Mouse (Mus musculus) liver, adult 2 months (tissue): ENCODE measurements around the gene Kif1c. TPM values are rescaled to one million over a fixed set of nuclear protein-coding genes. Genes with fewer than 3 reads are reported as not detected.
"Not testable (repeated sequence)": the region's sequence is repeated elsewhere in the genome, so short reads cannot be mapped to it uniquely, and the experiment has no call there.

Experiments
- DNase-seq: peaks from one replicate; pipeline ENCODE4 v3.0.0-alpha.2; 2011; ENCODE audit warnings: low read depth, low spot score; ENCODE audit errors: extremely low read depth
- H3K27ac ChIP-seq: fragments of 200-500 bp; replicated peaks from 2 replicates; pipeline ENCODE4 v1.5.1; 2012; ENCODE audit warnings: low read depth, mild to moderate bottlenecking, control low read depth, inconsistent platforms, low read length; ENCODE audit not compliant: insufficient read depth
- H3K27me3 ChIP-seq: fragments of 200-500 bp; 2 replicates; pipeline ENCODE4 v1.6.1; 2012; ENCODE audit warnings: mild to moderate bottlenecking, moderate library complexity, low read length, inconsistent platforms; ENCODE audit not compliant: control insufficient read depth, insufficient read depth
- H3K36me3 ChIP-seq: fragments of 200-500 bp; 2 replicates; pipeline ENCODE4 v1.6.1; 2012; ENCODE audit warnings: low read length, inconsistent platforms; ENCODE audit not compliant: control insufficient read depth, insufficient read depth
- H3K4me1 ChIP-seq: fragments of 200-500 bp; 2 replicates; pipeline ENCODE4 v1.6.1; 2011; ENCODE audit warnings: low read length; ENCODE audit not compliant: control insufficient read depth, insufficient read depth
- H3K4me3 ChIP-seq: fragments of 200-500 bp; 2 replicates; pipeline ENCODE4 v1.5.1; 2011; ENCODE audit warnings: low read depth, mild to moderate bottlenecking, control low read depth, low read length, moderate library complexity; ENCODE audit not compliant: insufficient read depth
- H3K79me2 ChIP-seq: fragments of 200-500 bp; 2 replicates; pipeline ENCODE4 v1.6.1; 2012; ENCODE audit warnings: inconsistent platforms, mild to moderate bottlenecking, low read length, moderate library complexity; ENCODE audit not compliant: control insufficient read depth, insufficient read depth
- H3K9ac ChIP-seq: fragments of 200-500 bp; 2 replicates; pipeline ENCODE4 v1.6.1; 2012; ENCODE audit warnings: low read depth, mild to moderate bottlenecking, control low read depth, inconsistent platforms, low read length
- CTCF ChIP-seq: fragments of 200-500 bp; IDR thresholded peaks from 2 replicates; pipeline ENCODE4 v1.5.1; 2011; ENCODE audit warnings: low read depth, low read length, control low read depth
- POLR2A ChIP-seq: fragments of 200-500 bp; IDR thresholded peaks from 2 replicates; pipeline ENCODE4 v1.6.1; 2011; ENCODE audit warnings: low read length, control low read depth; ENCODE audit not compliant: insufficient read depth; ENCODE audit errors: extremely low read depth
- WGBS: fragments of 180-500 bp; shearing (Covaris S2); methylation state at CpG from one replicate; pipeline ENCODE4 v1.1.7; 2018; 5-methylcytosine and 5-hydroxymethylcytosine counted together
- polyA plus RNA-seq: library from polyadenylated mRNA; depleted of rRNA; stranded (reverse); fragments of >200 nt; gene quantifications from 2 replicates; pipeline ENCODE4 v1.2.3, GENCODE M21; 2012
- total RNA-seq: library from RNA; depleted of rRNA; stranded (reverse); fragments of >200 nt; gene quantifications from 2 replicates; pipeline ENCODE4 v1.2.3, GENCODE M21; 2014

Gene Kif1c
- total and polyA plus RNA-seq, 2 experiments: 50.8 to 75.6 TPM

DNA sequence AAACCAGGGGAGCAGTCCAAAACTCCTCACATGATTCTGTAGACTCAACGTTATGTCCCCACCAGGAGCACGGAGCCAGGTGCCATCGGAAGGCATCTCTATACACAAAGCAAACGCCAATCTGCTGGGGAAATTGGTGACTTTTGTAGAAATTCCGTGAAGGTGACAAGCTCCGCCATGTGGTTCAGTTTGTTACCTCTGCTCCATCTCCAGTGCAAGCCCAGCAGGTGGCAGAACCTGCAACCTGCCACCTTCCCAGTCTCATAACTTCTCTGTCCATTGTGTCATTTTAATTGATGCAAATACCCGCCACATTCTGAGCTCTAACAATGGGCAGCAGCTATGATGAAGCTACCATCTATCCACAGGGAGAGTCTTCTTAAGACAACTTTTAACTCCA lies 54.6 kb downstream of the Kif1c start:
- peak; percentile 51 for DNase-seq
- no peaks in the 10 kb centered on the region for H3K36me3 ChIP-seq
- H3K27me3 ChIP-seq: no peaks in the 10 kb centered on the region
- WGBS: 66% methylated on average over 7 of the region's 7 CpGs
- H3K27ac ChIP-seq: no peak overlapping the region
- peaks cover 2% of the 10 kb centered on the region; the same call in 1 of the 2 replicates for H3K4me1 ChIP-seq
- H3K79me2 ChIP-seq: no peaks in the 10 kb centered on the region
- H3K4me3 ChIP-seq: no peak overlapping the region
- no peak for TF ChIP-seq POLR2A
- no peak for TF ChIP-seq CTCF
- H3K9ac ChIP-seq: no peak overlapping the region

DNA sequence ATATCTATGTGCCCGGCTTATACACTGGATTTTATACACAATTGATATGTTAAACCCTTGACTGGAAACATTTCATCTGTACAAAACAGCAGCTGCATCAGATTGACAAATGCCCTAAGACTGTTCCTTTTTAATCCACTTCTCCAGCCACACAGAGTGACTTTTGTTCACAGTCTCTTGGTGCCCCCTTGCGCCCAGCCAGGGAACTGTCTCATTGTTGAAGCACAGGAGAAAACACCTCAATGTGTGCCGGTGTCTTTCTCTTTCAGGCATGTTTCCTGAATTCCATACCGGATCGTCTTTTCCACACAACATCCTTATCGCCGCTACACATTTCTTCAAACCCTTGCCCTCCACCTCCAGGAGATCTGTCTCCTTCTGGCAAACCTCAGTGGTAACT lies 55.3 kb downstream of the Kif1c start:
- Histone ChIP-seq H3K27me3 (no peaks in the 10 kb centered on the region), H3K36me3 (no peaks in the 10 kb centered on the region), H3K4me1 (peaks cover 2% of the 10 kb centered on the region; the same call in 1 of the 2 replicates), H3K27ac (no peak overlapping the region), H3K9ac (no peak overlapping the region), H3K79me2 (no peaks in the 10 kb centered on the region), H3K4me3 (no peak overlapping the region)
- peak; percentile 64 for DNase-seq
- 7% methylated on average over 7 of the region's 7 CpGs for WGBS
- peak; percentile 82 for TF ChIP-seq CTCF
- no peak for TF ChIP-seq POLR2A

- not testable (repeated sequence) for H3K4me1 ChIP-seq
Measured at GRCm38 (mm10) chr11:70760446-70760845, 60.1 kb downstream of the Kif1c start.

DNA sequence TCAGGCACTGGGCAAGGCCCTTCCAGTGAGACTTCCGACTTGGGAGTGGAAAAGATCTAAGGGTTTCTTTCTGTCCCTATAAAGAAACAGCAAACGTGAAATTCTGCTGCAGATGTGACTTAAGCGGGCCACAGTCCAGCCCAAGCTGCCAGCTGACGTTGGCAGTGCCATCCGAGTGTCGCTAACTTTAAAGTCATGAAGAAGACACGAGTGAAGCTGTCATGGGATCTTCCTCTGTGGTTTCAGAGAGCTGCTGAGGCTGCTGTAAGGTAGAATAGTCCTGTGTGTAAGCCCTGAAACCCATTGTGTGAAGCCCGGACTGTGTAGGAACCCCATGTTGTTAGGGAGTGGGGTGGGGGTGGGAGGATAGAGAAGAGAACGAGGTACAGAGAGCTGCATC lies 62.3 kb downstream of the Kif1c start:
- H3K27ac ChIP-seq: no peak overlapping the region
- peaks cover 10% of the 10 kb centered on the region; the same call in 1 of the 2 replicates for H3K4me1 ChIP-seq
- H3K36me3 ChIP-seq: no peaks in the 10 kb centered on the region
- 91% methylated on average over 9 of the region's 9 CpGs for WGBS
- TF ChIP-seq POLR2A: no peak
- TF ChIP-seq CTCF: no peak
- no peaks in the 10 kb centered on the region for H3K27me3 ChIP-seq
- H3K79me2 ChIP-seq: 0 out of 2 replicates have a peak, but pooled peaks cover 3% of the 10 kb centered on the region
- H3K4me3 ChIP-seq: no peak overlapping the region
- H3K9ac ChIP-seq: no peak overlapping the region
- DNase-seq: no peak

More at GRCm38 (mm10) chr11:70760446-70760845, 60.1 kb downstream of the Kif1c start:
- not testable (repeated sequence) for H3K9ac ChIP-seq, H3K36me3 ChIP-seq, H3K4me3 ChIP-seq, DNase-seq, H3K27me3 ChIP-seq, H3K27ac ChIP-seq, H3K79me2 ChIP-seq
- 70% methylated on average over 3 of the region's 3 CpGs for WGBS

DNA sequence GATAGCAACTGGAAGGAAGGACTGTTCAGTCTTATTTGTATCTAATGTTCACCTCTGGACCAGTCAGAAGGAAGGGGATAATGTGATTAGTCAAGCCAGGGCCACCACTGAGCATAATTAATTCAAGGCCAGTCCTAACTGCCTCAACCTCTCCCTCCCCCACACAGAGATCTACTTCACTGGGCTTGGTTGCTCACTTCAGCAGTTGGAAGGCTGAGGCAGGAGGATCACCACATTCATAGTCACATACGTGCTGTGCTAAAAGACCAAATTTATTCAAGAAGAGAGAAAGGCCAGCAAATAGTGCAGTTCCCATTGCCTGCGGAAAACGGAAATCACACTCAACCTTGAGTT lies 63.2 kb downstream of the Kif1c start:
- Histone ChIP-seq H3K4me3 (peak overlapping the region; percentile 91), H3K27ac (no peak overlapping the region), H3K27me3 (no peaks in the 10 kb centered on the region), H3K36me3 (no peaks in the 10 kb centered on the region), H3K79me2 (0 out of 2 replicates have a peak, but pooled peaks cover 3% of the 10 kb centered on the region), H3K4me1 (peaks cover 10% of the 10 kb centered on the region; the same call in 1 of the 2 replicates), H3K9ac (peak overlapping the region; percentile 92)
- TF ChIP-seq POLR2A: no peak
- no peak for TF ChIP-seq CTCF
- no peak for DNase-seq
- 19% methylated on average over 3 of the region's 3 CpGs for WGBS

DNA sequence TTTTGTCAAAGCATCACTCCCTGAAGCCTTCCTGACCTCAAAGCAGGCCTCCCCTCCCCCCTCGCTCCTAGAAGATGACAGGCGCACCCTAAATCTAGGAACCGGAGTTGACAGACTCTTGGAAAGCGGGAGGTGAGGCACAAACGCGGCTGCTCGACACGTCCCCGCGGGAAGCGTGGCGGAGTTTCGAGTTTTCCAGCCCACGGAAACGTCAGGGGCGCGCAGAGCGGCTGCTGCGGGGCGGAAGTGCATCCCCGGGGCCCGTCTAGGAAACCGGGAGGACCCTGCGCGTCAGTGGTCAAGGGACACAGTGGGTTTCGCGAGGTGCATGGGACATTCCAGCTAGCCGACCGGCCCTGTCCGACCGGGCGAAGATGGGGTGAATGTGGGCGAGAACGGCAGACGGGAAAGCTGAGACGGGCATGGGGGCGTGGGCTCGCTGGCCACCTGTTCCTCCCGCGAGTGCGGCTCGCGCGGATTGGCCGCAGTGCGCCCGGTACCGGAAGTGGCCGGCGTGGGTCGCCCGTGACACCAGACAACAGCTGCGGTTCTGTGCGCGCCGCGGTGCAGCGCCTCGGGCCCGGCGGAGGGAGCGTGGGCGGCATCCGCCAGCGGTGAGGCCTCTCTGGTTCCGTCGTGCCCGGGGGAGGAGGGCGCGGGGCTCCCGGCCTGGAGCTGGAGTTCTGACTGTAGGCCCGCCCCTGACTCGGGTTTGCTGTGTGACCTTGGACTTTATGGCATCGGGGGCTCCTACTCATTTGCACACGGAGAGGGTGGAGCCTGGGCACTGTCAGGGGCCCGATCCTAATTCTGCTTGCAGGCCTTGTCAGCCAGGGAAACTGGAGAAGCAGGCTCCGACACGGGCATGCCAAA lies 63.8 kb downstream of the Kif1c start, which contains the start of gene Zfp3:
Gene Zfp3, plus strand, starts transcription at position 274 of the 873 bp plus-strand sequence.
- peak; percentile 65 for DNase-seq
- peak within 1 kb of the TSS; percentile 92 for H3K9ac ChIP-seq
- 0 out of 2 replicates have a peak, but pooled peaks cover 3% of the 10 kb centered on the region for H3K79me2 ChIP-seq
- H3K27me3 ChIP-seq: no peaks in the 10 kb centered on the region
- H3K4me3 ChIP-seq: peak within 1 kb of the TSS; percentile 91
- peak within 1 kb of the TSS; percentile 66 for H3K27ac ChIP-seq
- under 1% methylated on average over 75 of the region's 78 CpGs for WGBS
- TF ChIP-seq POLR2A (0 out of 2 replicates have a peak, but pooled peaks have one; percentile 7), CTCF (no peak)
- H3K4me1 ChIP-seq: peaks cover 10% of the 10 kb centered on the region; the same call in 1 of the 2 replicates
- H3K36me3 ChIP-seq: no peaks in the 10 kb centered on the region
